ENCODE assay signal across 21 mouse cellular contexts in the genomic region with DNA sequence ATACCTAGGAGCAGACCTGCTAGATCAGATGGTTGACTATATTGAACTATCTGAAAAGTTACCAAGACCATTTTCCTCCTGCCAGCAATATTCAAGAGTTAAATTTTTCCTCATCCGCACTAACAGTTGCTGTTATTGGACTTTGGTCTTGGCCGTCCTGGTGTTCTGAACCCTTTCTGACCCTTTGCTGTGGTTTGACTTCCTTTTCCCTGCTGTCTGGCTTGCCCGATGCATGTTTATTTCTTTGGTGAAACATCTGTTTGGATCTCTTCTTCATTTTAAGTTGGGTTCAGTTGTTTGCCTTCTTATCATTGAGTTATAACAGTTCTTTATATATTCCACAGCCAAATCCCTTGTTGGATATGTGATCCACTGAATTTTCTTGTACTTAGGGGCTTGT. TPM values are rescaled to one million over a fixed set of nuclear protein-coding genes. Genes with fewer than 3 reads are reported as not detected.
A peak's percentile ranks its signal among the peaks of the same experiment; 100 is the strongest.
DNase-seq lines count a peak whose midpoint lies in the region; ATAC-seq and TF ChIP-seq lines count a peak whose summit lies in the region.
"Had no signal": no experiment of that assay in that cellular context is flagged by ENCODE, and none has a peak within 500 bp of the region (broad histone marks: within the 10 kb centered on the region; RNA-seq: fewer than 3 reads in every experiment).

No protein-coding gene starts in this region.

- TF ChIP-seq CTCF in lung, postnatal 0 days (IDR thresholded peaks at IDR 0.05): no peak
- TF ChIP-seq CTCF in lung, adult 2 months (IDR thresholded peaks at IDR 0.05; ENCODE audit: insufficient read depth, low read length): no peak

- peak; percentile 44 for DNase-seq in kidney, adult 18-20 months
- peak; percentile 40 for DNase-seq in lung, postnatal 0 days (ENCODE audit: low spot score)
- DNase-seq in lung, adult 2 months: no peak
- peak; percentile 46 for DNase-seq in kidney, postnatal 10 days
- DNase-seq in lung, postnatal 25 days (ENCODE audit: low spot score): peak; percentile 29
- no peak for DNase-seq in spleen, adult 12 weeks (ENCODE audit: low spot score)
- DNase-seq: adrenal gland, adult 8-10 months; cerebellum, adult 11-12 months; cerebellum, postnatal 14 days; forebrain, postnatal 0 days; gastrocnemius, postnatal 14 days; right cerebral cortex, postnatal 14 days had no signal

- no peak overlapping the region for H3K4me3 ChIP-seq in kidney, embryonic 15.5 days (replicated peaks)
- no peak overlapping the region for H3K4me3 ChIP-seq in lung, postnatal 0 days (ENCODE audit: low read depth, low read length)
- no peak overlapping the region for H3K4me3 ChIP-seq in lung, adult 2 months (replicated peaks; ENCODE audit: extremely low read depth, low read depth, low read length)
- H3K4me3 ChIP-seq: embryonic facial prominence, embryonic 12.5 days; heart, embryonic 10.5 days; hindbrain, embryonic 10.5 days; intestine, embryonic 15.5 days; limb, embryonic 13.5 days; midbrain, embryonic 12.5 days; neural tube, embryonic 15.5 days had no signal

- H3K27me3 ChIP-seq in kidney, embryonic 15.5 days: no peaks in the 10 kb centered on the region
- no peaks in the 10 kb centered on the region for H3K27me3 ChIP-seq in lung, postnatal 0 days (replicated peaks; ENCODE audit: insufficient read depth, low read length)
- H3K27me3 ChIP-seq: embryonic facial prominence, embryonic 12.5 days; intestine, embryonic 15.5 days; limb, embryonic 13.5 days; midbrain, embryonic 12.5 days; neural tube, embryonic 15.5 days had no signal

- no peaks in the 10 kb centered on the region for H3K9me3 ChIP-seq in kidney, embryonic 15.5 days (replicated peaks)
- no peaks in the 10 kb centered on the region for H3K9me3 ChIP-seq in lung, postnatal 0 days (ENCODE audit: low read length)
- H3K9me3 ChIP-seq: embryonic facial prominence, embryonic 12.5 days; heart, embryonic 10.5 days; hindbrain, embryonic 10.5 days; intestine, embryonic 15.5 days; limb, embryonic 13.5 days; midbrain, embryonic 12.5 days; neural tube, embryonic 15.5 days had no signal

- TF ChIP-seq EP300 in lung, postnatal 0 days (IDR thresholded peaks at IDR 0.05): no peak

- no peak overlapping the region for H3K9ac ChIP-seq in kidney, embryonic 15.5 days
- no peak overlapping the region for H3K9ac ChIP-seq in lung, postnatal 0 days (replicated peaks; ENCODE audit: low read depth)
- H3K9ac ChIP-seq: embryonic facial prominence, embryonic 12.5 days; forebrain, postnatal 0 days; intestine, embryonic 15.5 days; limb, embryonic 13.5 days; midbrain, embryonic 12.5 days; neural tube, embryonic 15.5 days had no signal

- H3K4me2 ChIP-seq in kidney, embryonic 15.5 days: no peak overlapping the region
- H3K4me2 ChIP-seq in lung, postnatal 0 days (replicated peaks; ENCODE audit: low read depth, low read length): no peak overlapping the region
- H3K4me2 ChIP-seq: embryonic facial prominence, embryonic 12.5 days; intestine, embryonic 15.5 days; limb, embryonic 13.5 days; midbrain, embryonic 12.5 days; neural tube, embryonic 15.5 days had no signal

- TF ChIP-seq POLR2A in lung, adult 2 months (IDR thresholded peaks at IDR 0.05; ENCODE audit: borderline replicate concordance, extremely low read depth, low read depth, low read length): no peak

- H3K4me1 ChIP-seq in kidney, embryonic 15.5 days: 0 out of 2 replicates have a peak, but pooled peaks cover 3% of the 10 kb centered on the region
- H3K4me1 ChIP-seq in lung, postnatal 0 days (ENCODE audit: insufficient read depth, low read depth, low read length): no peaks in the 10 kb centered on the region
- H3K4me1 ChIP-seq in lung, adult 2 months (ENCODE audit: control insufficient read depth, insufficient read depth, low read length): no peaks in the 10 kb centered on the region
- H3K4me1 ChIP-seq: embryonic facial prominence, embryonic 12.5 days; hindbrain, embryonic 10.5 days; intestine, embryonic 15.5 days; limb, embryonic 13.5 days; midbrain, embryonic 12.5 days; neural tube, embryonic 15.5 days had no signal

- no peak overlapping the region for H3K27ac ChIP-seq in kidney, embryonic 15.5 days
- H3K27ac ChIP-seq in lung, postnatal 0 days (ENCODE audit: low read length): no peak overlapping the region
- H3K27ac ChIP-seq: embryonic facial prominence, embryonic 12.5 days; heart, embryonic 10.5 days; hindbrain, embryonic 10.5 days; intestine, embryonic 15.5 days; limb, embryonic 13.5 days; midbrain, embryonic 12.5 days; neural tube, embryonic 15.5 days had no signal

- ATAC-seq in kidney, embryonic 15.5 days (replicated peaks; ENCODE audit: low FRiP score): no peak
- ATAC-seq in lung, postnatal 0 days: no peak
- ATAC-seq: forebrain, postnatal 0 days; hindbrain, embryonic 16.5 days; intestine, embryonic 15.5 days had no signal

- 52% methylated on average over 3 of the region's 3 CpGs for WGBS in kidney, embryonic 15.5 days
- WGBS in lung, postnatal 0 days: 60% methylated on average over 3 of the region's 3 CpGs
- WGBS in lung, adult 2 months: 36% methylated on average over 3 of the region's 3 CpGs

- peaks cover 54% of the 10 kb centered on the region for H3K36me3 ChIP-seq in kidney, embryonic 15.5 days
- peaks cover 14% of the 10 kb centered on the region; the same call in 1 of the 2 replicates for H3K36me3 ChIP-seq in lung, postnatal 0 days (ENCODE audit: insufficient read depth, low read length)

RNA-seq across cellular contexts. Expression of a gene that starts 33.7 kb away (rescaled TPM):
- polyA plus RNA-seq in kidney, embryonic 15.5 days (2015; fragmentation: Nextera tagmentation; extraction: Ambion mirVana): 26.4 and 26.8 TPM in 2 replicates
- 18.6 TPM in 2 replicates for polyA plus RNA-seq in lung, postnatal 0 days (2015; fragmentation: Nextera tagmentation; extraction: Ambion mirVana)
- polyA plus RNA-seq in lung, adult 2 months (2012; rRNA removed): 22.8 and 31.2 TPM in 2 replicates

RNA-seq across cellular contexts. Expression of a gene that starts 33.9 kb away (rescaled TPM):
- polyA plus RNA-seq in kidney, embryonic 15.5 days (2015; fragmentation: Nextera tagmentation; extraction: Ambion mirVana): 7.7 and 8.0 TPM in 2 replicates
- 6.4 and 6.9 TPM in 2 replicates for polyA plus RNA-seq in lung, postnatal 0 days (2015; fragmentation: Nextera tagmentation; extraction: Ambion mirVana)
- polyA plus RNA-seq in lung, adult 2 months (2012; rRNA removed): 41.0 and 43.1 TPM in 2 replicates

Comparison
In these comparisons a context has a peak if more than half of its experiments do, and no peak if none do; other contexts are left out.
1. DNase-seq: peak in kidney, adult 18-20 months (single experiment), lung, postnatal 0 days (single experiment), kidney, postnatal 10 days (single experiment) and lung, postnatal 25 days (single experiment); none in lung, adult 2 months (single experiment) and spleen, adult 12 weeks (single experiment).